Mouse (Mus musculus): Measurements from ENCODE around the gene Acsl1.
A peak's percentile ranks its signal among the peaks of the same experiment; 100 is the strongest.

Acsl1 gene

GRCm38 (mm10) chr8:46470792-46471781, at the start of gene Acsl1:
Acsl1 (plus strand) TSS chr8:46471037.
- peak; percentile 98 for DNase-seq (ENCODE audit: low spot score)

GRCm38 (mm10) chr8:46421515-46421914, 49.3 kb upstream of the Acsl1 start:
- no peak for DNase-seq (ENCODE audit: low spot score)

DNA sequence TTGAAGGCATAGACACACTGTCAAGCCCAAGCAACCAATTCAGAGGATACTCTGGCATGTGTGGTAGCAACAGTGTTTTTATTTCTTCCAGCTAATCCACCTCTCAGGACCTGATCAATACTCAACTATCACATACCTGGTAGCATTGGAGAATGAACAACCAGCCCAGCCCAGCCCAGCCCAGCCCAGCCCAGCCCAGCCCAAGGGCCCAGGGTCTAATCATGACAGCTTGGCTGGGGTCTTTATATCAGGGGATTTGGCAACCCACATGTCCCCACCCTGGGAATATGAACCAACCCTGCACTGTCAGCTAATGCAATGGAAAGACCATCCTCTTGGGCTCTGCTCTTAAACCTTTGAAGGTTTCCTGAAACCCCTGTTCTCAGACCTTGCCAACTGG, 42.9 kb upstream of the Acsl1 start:
- no peak for DNase-seq (ENCODE audit: low spot score)

DNA sequence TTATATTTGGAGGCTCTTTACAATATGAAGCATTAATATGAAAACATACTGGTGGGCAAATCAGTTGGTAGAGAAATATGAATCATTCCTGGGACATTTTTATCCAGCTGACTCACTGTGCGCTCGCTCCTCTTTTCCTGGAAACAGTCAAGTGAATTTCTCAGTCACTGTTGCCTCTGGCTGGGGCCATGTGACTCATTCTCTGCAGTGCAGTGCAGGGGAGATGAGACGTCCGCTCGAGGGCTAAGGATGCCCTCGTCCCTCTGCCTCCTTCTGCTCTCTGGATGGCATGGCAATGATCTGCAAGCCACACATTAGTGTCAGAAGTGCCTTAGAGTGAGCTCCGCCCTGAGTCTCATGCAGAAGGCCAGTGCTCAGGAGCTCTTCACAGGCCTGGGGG, 41.0 kb upstream of the Acsl1 start:
- peak; percentile 3 for DNase-seq (ENCODE audit: low spot score)

- DNase-seq (ENCODE audit: low spot score), result no peak
These were observed 38.9 kb upstream of the Acsl1 start for GRCm38 (mm10) chr8:46431921-46432320.

GRCm38 (mm10) chr8:46432581-46432980, 38.3 kb upstream of the Acsl1 start:
- no peak for DNase-seq (ENCODE audit: low spot score)

- no peak for DNase-seq (ENCODE audit: low spot score)
These were observed 37.2 kb upstream of the Acsl1 start for GRCm38 (mm10) chr8:46433656-46434055.

GRCm38 (mm10) chr8:46438491-46438890, 32.3 kb upstream of the Acsl1 start:
- DNase-seq (ENCODE audit: low spot score), result no peak

- no peak for DNase-seq (ENCODE audit: low spot score)
These were observed 24.6 kb upstream of the Acsl1 start for GRCm38 (mm10) chr8:46445964-46446915.

DNA sequence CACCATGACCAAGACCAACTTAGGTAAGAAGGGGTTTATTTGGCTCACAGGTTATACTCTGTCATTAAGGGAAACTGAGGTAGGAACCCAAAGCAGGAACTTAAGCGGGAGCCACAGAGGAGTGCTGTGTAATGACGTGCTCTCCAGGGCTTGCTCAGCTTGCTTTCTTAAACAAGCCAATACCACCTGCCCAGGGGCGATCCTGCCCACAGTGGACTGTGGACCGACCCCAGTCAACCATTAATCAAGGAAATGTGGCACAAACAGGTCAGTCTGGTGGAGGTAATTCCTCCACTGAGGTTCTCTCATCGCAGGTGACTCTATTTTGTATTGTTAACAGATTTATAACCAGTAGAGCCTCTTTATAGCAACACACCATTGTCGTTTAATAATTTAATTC, 23.5 kb upstream of the Acsl1 start:
- no peak for DNase-seq (ENCODE audit: low spot score)

DNA sequence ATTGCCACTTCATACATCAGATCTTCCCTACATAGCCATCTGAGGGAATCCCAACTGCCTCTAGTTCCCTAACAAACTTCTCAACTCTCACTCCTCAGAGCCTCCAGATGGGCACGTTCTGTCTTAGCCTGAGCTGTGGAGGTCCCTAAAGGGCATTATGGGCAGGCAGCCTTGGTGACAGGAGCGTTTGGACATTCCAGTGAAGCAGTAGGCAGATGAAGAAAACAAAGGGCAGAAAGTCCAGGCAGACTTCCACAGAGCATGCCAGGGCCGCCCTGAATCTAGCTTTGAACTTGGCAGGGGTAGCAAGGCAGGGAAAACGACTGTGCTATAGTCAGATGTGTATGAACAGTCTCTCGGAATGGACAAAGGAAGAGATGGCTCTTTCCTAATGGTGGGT, 22.2 kb upstream of the Acsl1 start:
- DNase-seq (ENCODE audit: low spot score), result no peak

GRCm38 (mm10) chr8:46449063-46449462, 21.8 kb upstream of the Acsl1 start:
- no peak for DNase-seq (ENCODE audit: low spot score)

DNA sequence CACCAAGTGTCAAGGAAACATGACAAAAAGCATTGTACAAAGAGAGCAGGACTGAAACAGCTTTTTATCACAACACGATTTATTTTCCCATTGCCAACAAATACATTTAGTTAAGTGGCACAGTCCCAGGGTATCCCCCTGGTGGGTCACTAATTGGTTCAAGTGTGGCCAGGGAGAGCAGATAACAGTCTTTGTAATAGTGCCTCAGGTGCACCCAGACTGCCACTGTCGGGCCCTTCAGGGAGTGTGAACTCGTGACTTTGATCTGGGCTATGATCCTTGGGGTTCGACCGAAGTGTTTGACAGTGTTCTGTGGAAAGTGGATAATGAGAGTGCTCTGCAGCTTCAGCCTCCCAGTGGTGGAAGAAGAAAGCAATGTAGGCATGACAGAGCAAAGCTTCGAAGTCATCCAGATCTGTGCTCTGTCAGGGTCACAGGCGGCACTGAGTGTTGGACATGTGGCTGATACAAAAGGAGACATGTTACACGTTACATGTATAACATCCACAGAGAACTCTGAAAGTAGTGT, 21.1 kb upstream of the Acsl1 start:
- DNase-seq (ENCODE audit: low spot score), result no peak

DNA sequence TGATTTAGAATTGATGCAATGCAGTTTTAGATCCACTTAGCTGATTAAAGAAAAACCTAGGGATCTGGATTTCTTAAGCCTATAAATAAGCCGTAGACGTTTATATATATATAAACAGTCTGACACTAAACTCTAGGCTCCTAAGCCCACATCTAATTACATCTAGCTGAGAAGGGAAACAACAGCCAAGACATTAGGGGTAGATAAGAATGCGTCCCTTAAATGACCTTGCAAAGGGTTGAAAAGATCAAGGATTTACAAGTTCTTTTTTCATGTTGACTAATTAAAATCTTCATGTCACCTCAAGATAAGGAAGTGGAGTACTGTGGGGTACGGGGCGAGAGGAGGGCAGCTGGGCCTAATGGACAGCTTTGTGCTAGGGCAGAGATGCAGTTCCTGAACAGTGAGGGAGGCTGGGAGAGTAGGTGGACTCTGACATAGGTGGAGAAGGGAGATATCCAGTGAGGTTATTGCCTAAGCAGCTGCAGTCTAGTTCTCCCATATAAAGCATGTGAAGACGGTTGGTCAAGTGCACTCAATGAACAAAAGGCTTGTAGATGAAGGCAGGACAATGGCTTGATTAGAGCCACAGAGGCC, 12.5 kb upstream of the Acsl1 start:
- no peak for DNase-seq (ENCODE audit: low spot score)

GRCm38 (mm10) chr8:46468400-46468799, 2.4 kb upstream of the Acsl1 start:
- DNase-seq (ENCODE audit: low spot score), result no peak

- no peak for DNase-seq (ENCODE audit: low spot score)
These were observed 1.6 kb upstream of the Acsl1 start for GRCm38 (mm10) chr8:46469071-46469769.

- no peak for DNase-seq (ENCODE audit: low spot score)
These were observed 596 bp upstream of the Acsl1 start for GRCm38 (mm10) chr8:46470091-46470791.

GRCm38 (mm10) chr8:46471926-46472485, 1.2 kb downstream of the Acsl1 start:
- DNase-seq (ENCODE audit: low spot score), result no peak

GRCm38 (mm10) chr8:46474120-46474519, 3.3 kb downstream of the Acsl1 start:
- DNase-seq (ENCODE audit: low spot score), result no peak

DNA sequence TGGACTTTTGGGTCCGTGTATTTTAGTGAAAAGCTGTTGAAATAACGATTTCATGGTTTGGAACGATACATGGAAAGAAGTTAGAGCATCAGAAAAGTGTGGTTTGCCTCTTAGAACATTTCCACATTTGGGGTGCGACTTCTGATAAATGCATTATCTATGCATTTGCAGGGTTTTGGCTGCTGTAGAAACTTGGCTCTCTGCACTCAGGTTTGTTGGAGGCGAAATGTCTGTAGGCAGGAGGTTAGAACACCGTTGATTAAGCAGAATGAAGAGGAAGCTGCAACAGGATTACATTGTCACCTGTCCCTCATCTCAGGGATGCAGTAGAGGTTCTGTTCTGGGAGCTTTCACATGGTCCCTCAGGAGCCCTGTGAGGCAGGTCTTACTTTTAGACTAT, 3.8 kb downstream of the Acsl1 start:
- DNase-seq (ENCODE audit: low spot score), result no peak

Data from ovary, adult 18-20 months (tissue).